ENCODE assay signal across 8 mouse cellular contexts in genomic region chr7:44857042-44857552, GRCm38 (mm10). TPM values are rescaled to one million over a fixed set of nuclear protein-coding genes. Genes with fewer than 3 reads are reported as not detected.
DNase-seq lines count a peak whose midpoint lies in the region; ATAC-seq and TF ChIP-seq lines count a peak whose summit lies in the region.

Gene Pnkp, plus strand, starts transcription at chr7:44857139.

- peaks cover 91% of the 10 kb centered on the region for H3K4me1 ChIP-seq in erythroblast, embryonic 14.5 days (ENCODE audit: control insufficient read depth)
- peaks cover 25% of the 10 kb centered on the region for H3K4me1 ChIP-seq in heart, embryonic 11.5 days (ENCODE audit: control insufficient read depth, insufficient read depth, low read length)
- H3K4me1 ChIP-seq in kidney, embryonic 16.5 days (ENCODE audit: insufficient read depth, low read length): peaks cover 57% of the 10 kb centered on the region
- peaks cover 14% of the 10 kb centered on the region for H3K4me1 ChIP-seq in liver, adult 2 months (ENCODE audit: control insufficient read depth, insufficient read depth, low read length)

- TF ChIP-seq POLR2A in brain, embryonic 14.5 days (IDR thresholded peaks at IDR 0.05; ENCODE audit: borderline replicate concordance, extremely low read depth, insufficient read depth, insufficient read length, poor library complexity, severe bottlenecking): peak; percentile 33; the same call in 1 of the 2 replicates
- TF ChIP-seq POLR2A in liver, adult 2 months (IDR thresholded peaks at IDR 0.05; ENCODE audit: extremely low read depth, insufficient read depth, low read length): peak; percentile 47; the same call in 1 of the 2 replicates
- peak; percentile 65 for TF ChIP-seq POLR2A in myocyte (IDR thresholded peaks at IDR 0.05; ENCODE audit: insufficient read length, low read depth)

- peak within 1 kb of the TSS; percentile 53 for H3ac ChIP-seq in myocyte (ENCODE audit: control insufficient read depth, insufficient read length)

- no peaks in the 10 kb centered on the region; the same call in 1 of the 2 replicates for H3K79me2 ChIP-seq in liver, adult 2 months (ENCODE audit: control insufficient read depth, insufficient read depth, low read length)
- peaks cover 8% of the 10 kb centered on the region for H3K79me2 ChIP-seq in myocyte (ENCODE audit: control insufficient read depth, insufficient read depth)

- H3K36me3 ChIP-seq in erythroblast, embryonic 14.5 days (ENCODE audit: control insufficient read depth): peaks cover 54% of the 10 kb centered on the region
- H3K36me3 ChIP-seq in heart, embryonic 11.5 days (ENCODE audit: control insufficient read depth, insufficient read depth, low read length): peaks cover 7% of the 10 kb centered on the region
- H3K36me3 ChIP-seq in kidney, embryonic 16.5 days (ENCODE audit: insufficient read depth, low read length): peaks cover 18% of the 10 kb centered on the region; the same call in 1 of the 2 replicates
- H3K36me3 ChIP-seq in liver, adult 2 months (ENCODE audit: control insufficient read depth, insufficient read depth, low read length): no peaks in the 10 kb centered on the region
- peaks cover 5% of the 10 kb centered on the region for H3K36me3 ChIP-seq in myocyte (ENCODE audit: control insufficient read depth, insufficient read depth)
- H3K36me3 ChIP-seq in splenic B cell, adult 2 months (ENCODE audit: control insufficient read depth, insufficient read depth, low read length, poor library complexity, severe bottlenecking): no peaks in the 10 kb centered on the region

- peak within 1 kb of the TSS; percentile 73 for H3K4me3 ChIP-seq in erythroblast, embryonic 14.5 days (replicated peaks)
- peak within 1 kb of the TSS; percentile 56 for H3K4me3 ChIP-seq in heart, embryonic 11.5 days (ENCODE audit: low read depth, low read length)
- peak within 1 kb of the TSS; percentile 86 for H3K4me3 ChIP-seq in kidney, embryonic 16.5 days (ENCODE audit: low read length)
- peak within 1 kb of the TSS; percentile 87 for H3K4me3 ChIP-seq in liver, adult 2 months (ENCODE audit: insufficient read depth, low read depth, low read length)
- peak within 1 kb of the TSS; percentile 64 for H3K4me3 ChIP-seq in myocyte

- peak; percentile 86 for DNase-seq in CD4-positive helper T cell, adult 2 months (ENCODE audit: low read depth, low spot score)
- DNase-seq in brain, embryonic 14.5 days (ENCODE audit: low read depth): peak; percentile 96
- DNase-seq in liver, adult 2 months (ENCODE audit: extremely low read depth, low read depth, low spot score): peak; percentile 69
- DNase-seq in splenic B cell, adult 2 months (ENCODE audit: low read depth, low spot score): peak; percentile 84

- peak within 1 kb of the TSS; percentile 67 for H3K9ac ChIP-seq in heart, embryonic 11.5 days (ENCODE audit: low read depth, low read length)
- peak within 1 kb of the TSS; percentile 90 for H3K9ac ChIP-seq in kidney, embryonic 16.5 days (replicated peaks; ENCODE audit: low read length)
- peak within 1 kb of the TSS; percentile 86 for H3K9ac ChIP-seq in liver, adult 2 months (ENCODE audit: low read depth, low read length)

- under 1% methylated on average over 32 of the region's 32 CpGs for WGBS in heart, embryonic 11.5 days (ENCODE audit: insufficient replicate concordance)
- under 1% methylated on average over 32 of the region's 32 CpGs for WGBS in kidney, embryonic 16.5 days
- under 1% methylated on average over 32 of the region's 32 CpGs for WGBS in liver, adult 2 months

- no peak; the same call in 1 of the 2 replicates for TF ChIP-seq CTCF in brain, embryonic 14.5 days (IDR thresholded peaks at IDR 0.05; ENCODE audit: borderline replicate concordance, extremely low read depth, insufficient read depth, insufficient read length)
- no peak for TF ChIP-seq CTCF in liver, adult 2 months (IDR thresholded peaks at IDR 0.05; ENCODE audit: low read depth, low read length)

- no peaks in the 10 kb centered on the region for H3K9me3 ChIP-seq in erythroblast, embryonic 14.5 days (ENCODE audit: control insufficient read depth, low read length)
- no peaks in the 10 kb centered on the region for H3K9me3 ChIP-seq in heart, embryonic 11.5 days (replicated peaks; ENCODE audit: control insufficient read depth, low read length)
- H3K9me3 ChIP-seq in kidney, embryonic 16.5 days (ENCODE audit: low read length): no peaks in the 10 kb centered on the region

- H3K27me3 ChIP-seq in erythroblast, embryonic 14.5 days (ENCODE audit: control insufficient read depth): no peaks in the 10 kb centered on the region
- no peaks in the 10 kb centered on the region for H3K27me3 ChIP-seq in heart, embryonic 11.5 days (ENCODE audit: control insufficient read depth, insufficient read depth, low read length)
- no peaks in the 10 kb centered on the region for H3K27me3 ChIP-seq in kidney, embryonic 16.5 days (ENCODE audit: insufficient read depth, low read length)
- no peaks in the 10 kb centered on the region for H3K27me3 ChIP-seq in liver, adult 2 months (ENCODE audit: control insufficient read depth, insufficient read depth, low read length)
- H3K27me3 ChIP-seq in myocyte (ENCODE audit: control insufficient read depth, insufficient read depth, insufficient read length): no peaks in the 10 kb centered on the region
- H3K27me3 ChIP-seq in splenic B cell, adult 2 months (ENCODE audit: control insufficient read depth, insufficient read depth, low read length, poor library complexity, severe bottlenecking): no peaks in the 10 kb centered on the region

- peak within 1 kb of the TSS; percentile 81 for H3K4me2 ChIP-seq in heart, embryonic 11.5 days
- H3K4me2 ChIP-seq in kidney, embryonic 16.5 days (replicated peaks; ENCODE audit: low read depth, low read length): peak within 1 kb of the TSS; percentile 93
- H3K4me2 ChIP-seq in myocyte (ENCODE audit: low read depth): peak within 1 kb of the TSS; percentile 84

- 0 out of 2 replicates have a peak, but pooled peaks have one; percentile 3 for ATAC-seq in heart, embryonic 11.5 days (replicated peaks; ENCODE audit: insufficient number of reproducible peaks, low FRiP score, low TSS enrichment)
- ATAC-seq in kidney, embryonic 16.5 days (ENCODE audit: low FRiP score, low TSS enrichment): peak; percentile 5; the same call in 1 of the 2 replicates

- peak within 1 kb of the TSS; percentile 80 for H3K27ac ChIP-seq in heart, embryonic 11.5 days (ENCODE audit: low read depth, low read length)
- peak within 1 kb of the TSS; percentile 95 for H3K27ac ChIP-seq in kidney, embryonic 16.5 days (ENCODE audit: low read length)
- peak within 1 kb of the TSS; percentile 68 for H3K27ac ChIP-seq in liver, adult 2 months (replicated peaks; ENCODE audit: insufficient read depth, low read depth, low read length)

TF ChIP-seq in myocyte, 11 proteins besides CTCF, POLR2A, EP300 and RAD21:
- no peak for TF ChIP-seq TCF12 (IDR thresholded peaks at IDR 0.05; ENCODE audit: insufficient read depth, poor library complexity, severe bottlenecking)
- peak; percentile 44; the same call in 1 of the 2 replicates for TF ChIP-seq CEBPB (IDR thresholded peaks at IDR 0.05; ENCODE audit: insufficient read depth, poor library complexity, severe bottlenecking)
- peak; percentile 74 for TF ChIP-seq POLR2AphosphoS2 (IDR thresholded peaks at IDR 0.05; ENCODE audit: insufficient read length, low read depth)

RNA-seq across cellular contexts. Expression of gene Pnkp, which starts in this region (rescaled TPM):
- polyA plus RNA-seq in brain, embryonic 14.5 days (2012; rRNA removed): 33.1 and 42.3 TPM in 2 replicates
- polyA plus RNA-seq in erythroblast, embryonic 14.5 days (2012): 4.5 and 5.5 TPM in 2 replicates
- polyA plus RNA-seq in heart, embryonic 11.5 days (2014; fragmentation: Nextera tagmentation; extraction: Ambion mirVana): 18.9 and 19.2 TPM in 2 replicates
- polyA plus RNA-seq in kidney, embryonic 16.5 days (2015; fragmentation: Nextera tagmentation; extraction: Ambion mirVana): 38.7 and 40.4 TPM in 2 replicates
- 20.8 and 24.0 TPM in 2 replicates for total RNA-seq in liver, adult 2 months (2014; rRNA removed)
- 42.5 and 45.7 TPM in 2 replicates for polyA plus RNA-seq in liver, adult 2 months (2012; rRNA removed)
- 47.9 TPM for polyA plus RNA-seq in myocyte (2012; fragmentation: generic; extraction: Trizol)

Comparison
In these comparisons a context has a peak if more than half of its experiments do, and no peak if none do; other contexts are left out.
1. Peak in every context shown above with its lines: DNase-seq, ATAC-seq, H3K4me3 ChIP-seq and H3K27ac ChIP-seq.